Mouse (Mus musculus) brown adipose tissue, adult 24 weeks (tissue): Measurements from ENCODE around the gene Bmpr1a. TPM values are rescaled to one million over a fixed set of nuclear protein-coding genes. Genes with fewer than 3 reads are reported as not detected.

Source experiments
- H3K27ac ChIP-seq: fragments of 200-500 bp; replicated peaks from 2 replicates; pipeline ENCODE4 v1.5.1; 2012; ENCODE audit warnings: low read depth, mild to moderate bottlenecking, low read length
- H3K4me1 ChIP-seq: fragments of 200-500 bp; 2 replicates; pipeline ENCODE4 v1.6.1; 2012; ENCODE audit warnings: low read length, mixed read lengths; ENCODE audit not compliant: control insufficient read depth, insufficient read depth, insufficient read length
- H3K4me3 ChIP-seq: fragments of 200-500 bp; 2 replicates; pipeline ENCODE4 v1.5.1; 2012; ENCODE audit warnings: low read depth, mild to moderate bottlenecking, low read length, moderate library complexity; ENCODE audit not compliant: insufficient read depth
- polyA plus RNA-seq: library from polyadenylated mRNA; stranded (reverse); fragments of >200 nt; gene quantifications from 2 replicates; pipeline ENCODE4 v1.2.4, GENCODE M21; 2012; ENCODE audit not compliant: missing spikeins, insufficient read depth, insufficient read length

The Bmpr1a gene
- polyA plus RNA-seq, 1 experiment, result 21.8 TPM

DNA sequence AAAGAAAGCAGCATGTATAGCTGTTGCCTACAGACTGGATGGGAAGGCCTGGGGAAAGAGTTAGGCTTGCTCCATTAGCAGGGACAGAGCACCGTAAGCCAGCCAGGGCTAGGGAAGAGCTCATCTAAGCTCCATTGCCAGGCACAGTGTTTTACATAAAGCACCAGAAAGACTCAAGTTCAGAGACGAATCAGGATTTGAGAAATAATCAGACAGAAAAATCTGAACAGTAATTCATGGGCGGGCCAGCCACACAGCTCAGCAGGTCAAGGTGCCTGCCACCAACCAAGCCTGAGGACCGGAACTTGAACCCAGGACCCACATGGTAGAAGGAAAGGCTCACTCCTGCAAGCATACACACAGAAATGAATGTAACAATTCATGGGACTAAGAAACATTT, 3.5 kb downstream of the Bmpr1a start:
- H3K4me1 ChIP-seq, result peaks cover 2% of the 10 kb centered on the region
- H3K27ac ChIP-seq, result no peak overlapping the region
- H3K4me3 ChIP-seq, result no peak overlapping the region

DNA sequence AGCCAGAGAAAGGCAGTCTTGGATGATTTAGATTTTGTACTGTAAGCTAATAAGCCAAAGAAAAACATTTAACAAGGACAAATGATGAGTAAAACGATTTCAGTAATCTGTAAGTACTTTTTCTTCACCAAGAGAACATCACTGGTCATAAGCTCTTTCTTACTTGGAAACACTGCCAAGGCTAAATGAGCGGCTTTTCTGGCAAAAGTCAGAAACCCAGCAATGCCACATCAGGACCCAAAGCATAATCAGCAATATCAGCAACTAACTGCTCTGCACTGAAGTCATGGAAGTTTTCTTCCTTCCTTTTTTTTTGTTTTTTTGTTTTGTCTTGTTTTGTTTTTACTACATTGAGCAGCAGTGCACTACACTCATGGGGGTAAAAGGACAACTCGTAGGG, 5.8 kb downstream of the Bmpr1a start:
- Histone ChIP-seq H3K4me1 (peaks cover 2% of the 10 kb centered on the region), H3K4me3 (no peak overlapping the region), H3K27ac (no peak overlapping the region)

DNA sequence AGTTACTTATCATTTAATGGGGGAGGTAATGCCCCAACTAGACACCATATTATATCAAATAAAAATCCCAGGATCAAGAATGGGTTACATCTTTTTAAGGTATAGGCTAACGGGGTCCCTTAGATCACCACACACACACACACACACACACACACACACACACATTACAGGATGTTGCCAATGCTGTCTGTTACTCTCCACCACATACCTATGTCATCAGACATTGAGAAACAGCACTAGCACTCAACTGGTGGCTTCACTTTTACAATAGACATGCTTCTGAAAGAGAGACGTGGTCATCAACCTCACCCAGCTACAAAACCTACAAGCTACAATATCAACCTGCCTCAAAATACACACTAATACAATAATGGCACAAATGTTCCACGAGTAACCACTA, 9.5 kb downstream of the Bmpr1a start:
- peaks cover 6% of the 10 kb centered on the region for H3K4me1 ChIP-seq
- H3K27ac ChIP-seq, result no peak overlapping the region

DNA sequence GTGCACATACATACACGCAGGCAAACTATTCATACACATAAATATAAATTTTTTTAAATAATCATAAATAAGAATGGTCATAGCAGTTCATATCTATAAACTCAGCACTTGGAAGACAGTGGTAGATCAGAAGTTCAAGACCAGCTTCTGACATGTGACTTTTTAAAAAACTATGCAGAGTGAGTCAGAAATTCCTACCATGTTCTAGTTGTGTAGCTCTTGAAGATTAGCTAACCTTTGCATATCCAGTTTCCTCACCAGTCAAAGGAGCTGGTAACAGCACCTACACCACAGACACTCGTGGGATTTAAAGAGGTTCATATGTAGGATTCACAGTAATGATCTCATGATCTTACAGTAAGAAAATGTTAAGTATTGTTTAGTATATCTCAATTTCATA, 10.5 kb downstream of the Bmpr1a start:
- no peak overlapping the region for H3K27ac ChIP-seq
- H3K4me3 ChIP-seq, result no peak overlapping the region
- H3K4me1 ChIP-seq, result peaks cover 9% of the 10 kb centered on the region

More for the DNA sequence above, 9.5 kb downstream of the Bmpr1a start:
- H3K4me3 ChIP-seq, result no peak overlapping the region

DNA sequence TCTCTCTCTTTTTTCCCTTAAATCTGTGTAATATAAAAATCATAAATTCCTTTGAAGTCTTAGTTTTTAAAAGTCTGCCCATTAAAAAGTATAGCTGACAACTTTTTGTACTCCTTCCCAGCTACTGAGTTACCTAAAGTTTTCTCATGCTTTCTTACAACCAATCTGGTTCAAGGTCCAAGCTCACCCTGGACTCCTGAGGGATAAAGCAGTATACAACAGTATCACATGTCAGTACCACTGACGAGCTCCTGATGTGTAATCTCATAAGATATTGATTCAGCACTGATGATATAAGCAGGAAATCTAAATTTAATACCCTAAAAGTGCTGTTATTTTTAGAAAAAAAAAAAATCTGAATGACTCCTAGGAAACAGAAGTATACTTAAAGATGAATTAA, 12.2 kb downstream of the Bmpr1a start:
- Histone ChIP-seq H3K4me3 (no peak overlapping the region), H3K4me1 (peaks cover 8% of the 10 kb centered on the region), H3K27ac (no peak overlapping the region; the same call in 1 of the 2 replicates)

DNA sequence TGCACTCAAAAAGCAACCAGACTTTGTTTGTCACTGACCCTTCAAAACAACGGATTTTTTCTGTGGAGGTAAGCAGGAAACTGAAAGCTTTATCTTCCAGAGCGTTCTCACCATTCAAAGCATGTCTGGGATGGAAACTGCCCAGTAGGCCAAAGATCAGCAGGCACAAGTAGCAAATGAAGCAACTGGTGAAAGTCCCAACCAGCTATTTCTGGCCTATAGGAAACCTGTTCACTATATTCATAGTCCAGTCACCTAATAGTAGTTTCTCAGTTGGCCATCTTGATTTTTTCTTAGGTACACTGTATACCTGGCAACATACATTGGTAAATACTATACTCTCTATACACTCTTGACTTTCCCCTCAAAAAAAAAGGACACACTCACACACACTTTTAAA, 13.2 kb downstream of the Bmpr1a start:
- Histone ChIP-seq H3K27ac (peak overlapping the region; percentile 80), H3K4me1 (peaks cover 10% of the 10 kb centered on the region), H3K4me3 (no peak overlapping the region)

DNA sequence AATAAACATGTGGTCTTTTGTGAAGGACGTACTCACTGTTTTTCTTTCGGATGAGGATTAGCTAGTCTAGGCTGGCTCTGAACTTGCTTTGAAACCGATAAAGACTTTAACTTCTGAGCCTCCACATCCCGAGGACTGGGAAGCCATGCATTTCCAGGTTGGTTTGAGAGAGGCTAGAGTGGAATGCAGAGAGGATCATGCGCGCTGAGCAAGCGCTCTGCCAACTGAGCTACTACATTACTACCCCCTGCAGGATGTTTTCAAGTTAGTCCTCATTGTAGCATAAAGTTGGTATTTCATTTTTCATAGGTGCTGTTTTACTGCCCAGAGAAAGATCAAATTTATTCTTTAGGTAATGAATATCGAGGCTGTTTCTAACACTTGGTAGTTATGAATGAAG, 17.0 kb downstream of the Bmpr1a start:
- Histone ChIP-seq H3K4me1 (peaks cover 15% of the 10 kb centered on the region), H3K27ac (no peak overlapping the region; the same call in 1 of the 2 replicates), H3K4me3 (no peak overlapping the region)

DNA sequence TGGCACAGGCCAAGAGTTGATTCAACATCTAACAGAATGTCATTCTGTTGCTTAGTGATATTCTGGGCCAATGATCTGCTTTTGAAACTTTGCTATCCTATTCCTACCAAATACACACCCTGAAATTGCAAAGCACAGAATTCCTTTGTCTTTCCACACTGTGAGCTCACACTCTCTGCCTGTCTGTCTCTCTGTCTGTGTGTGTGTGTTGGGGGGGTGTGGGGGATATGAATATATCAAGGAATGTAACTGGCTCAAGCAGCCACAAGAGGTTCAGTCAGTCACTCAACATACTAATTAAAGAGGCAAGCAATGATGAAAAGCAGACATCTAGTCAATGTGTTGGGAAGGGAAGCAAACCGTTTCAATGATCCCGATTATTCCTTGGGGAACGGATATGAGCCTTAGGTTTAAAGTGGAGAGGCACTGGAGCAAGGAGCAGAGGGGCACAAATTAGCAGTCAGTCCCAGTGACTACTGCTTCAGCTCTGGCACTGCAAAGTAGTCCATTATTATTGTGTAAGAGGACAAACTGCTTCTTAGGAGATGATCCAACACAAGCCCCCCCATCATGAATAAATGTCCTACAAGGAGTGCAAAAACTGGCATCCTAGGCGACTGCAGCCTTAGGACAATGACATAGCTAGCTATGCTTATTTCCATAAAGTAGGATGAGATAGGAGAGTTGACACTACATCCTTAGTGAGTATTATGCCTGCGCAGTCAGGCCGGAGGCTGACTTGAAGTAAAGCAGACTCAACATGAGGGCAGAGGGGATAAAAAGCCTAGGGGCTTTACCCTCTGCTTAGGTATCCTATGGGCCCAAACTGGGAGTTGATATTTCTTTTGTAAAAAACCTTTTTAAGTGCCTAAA, 19.4 kb downstream of the Bmpr1a start:
- H3K4me1 ChIP-seq, result peaks cover 11% of the 10 kb centered on the region
- H3K27ac ChIP-seq, result no peak overlapping the region
- H3K4me3 ChIP-seq, result no peak overlapping the region

DNA sequence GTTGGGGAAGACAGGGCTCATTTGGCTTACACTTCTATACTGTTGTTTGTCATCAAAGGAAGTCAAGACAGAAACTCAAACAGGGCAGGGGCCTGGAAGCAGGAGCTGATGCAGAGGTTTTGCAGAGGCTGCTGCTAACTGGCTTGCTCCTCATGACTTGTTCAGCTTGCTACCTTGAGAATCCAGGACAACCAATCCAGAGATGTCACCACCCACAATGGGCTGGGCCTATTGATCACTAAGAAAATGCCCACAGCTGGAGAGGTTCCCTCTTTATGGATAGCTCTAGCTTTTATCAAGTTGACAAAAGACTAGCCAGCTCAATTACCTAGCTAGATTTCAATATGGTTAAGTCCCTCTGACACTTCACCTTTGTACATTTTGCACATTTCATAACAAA, 31.6 kb downstream of the Bmpr1a start:
- Histone ChIP-seq H3K4me3 (no peak overlapping the region), H3K27ac (0 out of 2 replicates have a peak overlapping the region, but pooled peaks have one; percentile 2), H3K4me1 (peaks cover 9% of the 10 kb centered on the region)

DNA sequence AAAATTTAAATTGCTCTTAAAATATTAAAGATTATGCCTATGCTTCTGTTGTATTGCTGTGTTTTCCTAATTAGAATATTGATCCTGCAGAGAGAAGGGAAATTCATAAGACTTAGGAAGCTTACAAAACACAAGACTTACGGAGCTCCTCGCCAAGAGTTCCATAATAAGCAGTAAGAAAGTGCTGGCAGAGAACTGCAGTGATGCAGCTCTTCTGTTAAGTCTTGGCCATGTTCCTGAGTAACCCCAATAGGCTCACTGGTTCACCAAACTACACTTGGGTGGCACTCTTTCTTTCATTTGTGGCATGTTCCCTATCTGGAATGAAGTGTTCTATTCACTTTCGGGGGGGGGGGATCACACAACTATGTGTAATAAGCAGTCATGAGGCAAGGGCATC, 36.9 kb downstream of the Bmpr1a start:
- Histone ChIP-seq H3K4me3 (no peak overlapping the region), H3K4me1 (peaks cover 7% of the 10 kb centered on the region), H3K27ac (no peak overlapping the region)

DNA sequence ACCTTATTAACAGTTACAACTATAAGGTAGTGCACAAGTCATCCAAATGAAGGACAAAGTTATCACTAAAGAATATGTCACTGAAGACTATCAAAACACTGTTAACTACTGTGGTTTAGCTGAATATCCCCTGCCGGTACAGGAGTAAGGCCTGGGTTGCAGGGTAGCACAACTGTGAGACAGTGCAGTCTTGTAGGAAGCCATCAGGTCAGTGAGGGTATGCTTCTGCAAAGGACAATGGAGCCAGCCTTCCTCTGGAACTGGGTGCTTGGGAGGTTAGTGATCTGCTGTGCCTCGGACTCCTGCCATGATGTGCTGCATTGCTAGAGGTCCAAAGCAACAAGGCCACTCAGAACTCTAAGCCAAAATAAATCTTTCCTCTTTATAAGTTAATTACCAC, 43.8 kb downstream of the Bmpr1a start:
- Histone ChIP-seq H3K27ac (no peak overlapping the region), H3K4me1 (no peaks in the 10 kb centered on the region), H3K4me3 (no peak overlapping the region)

DNA sequence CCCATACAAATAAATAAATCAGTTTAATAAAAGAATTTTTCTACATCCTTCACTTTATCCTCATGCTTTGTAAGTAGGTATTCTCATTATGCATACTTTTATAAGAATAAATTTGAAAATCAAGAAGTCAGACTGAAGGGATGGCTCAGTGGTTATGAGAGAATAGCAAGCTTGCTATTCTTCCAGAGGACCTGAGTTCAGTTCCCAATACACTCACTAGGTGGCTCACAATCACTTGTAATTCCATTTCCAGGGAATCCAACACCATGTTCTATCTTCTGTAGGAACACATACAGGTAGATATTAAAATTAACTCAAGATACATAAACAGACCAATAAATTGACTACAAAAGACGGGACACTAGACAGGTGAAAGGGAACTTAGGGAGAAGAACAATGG, 44.3 kb downstream of the Bmpr1a start:
- H3K4me1 ChIP-seq, result no peaks in the 10 kb centered on the region
- H3K4me3 ChIP-seq, result no peak overlapping the region
- H3K27ac ChIP-seq, result no peak overlapping the region

DNA sequence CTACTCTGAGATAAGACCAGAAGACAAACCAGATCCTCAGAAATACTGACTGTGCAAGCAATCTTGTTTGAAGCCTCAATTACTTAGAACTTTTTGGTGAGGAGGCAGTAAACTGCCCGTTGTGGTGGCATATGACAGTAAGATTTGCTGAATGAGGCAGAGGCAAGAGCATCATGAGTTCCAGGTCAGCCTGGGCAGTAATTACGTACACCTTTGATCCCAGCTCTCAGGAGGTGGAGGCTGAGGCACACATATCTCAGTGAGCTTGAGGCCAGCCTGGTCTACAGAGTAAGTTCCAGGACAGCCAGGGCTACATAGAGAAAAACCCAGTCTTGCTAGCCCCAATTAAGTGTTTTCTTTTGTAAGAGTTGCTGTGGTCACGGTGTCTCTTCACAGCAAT, 48.9 kb downstream of the Bmpr1a start:
- no peaks in the 10 kb centered on the region for H3K4me1 ChIP-seq
- no peak overlapping the region for H3K27ac ChIP-seq
- no peak overlapping the region for H3K4me3 ChIP-seq

DNA sequence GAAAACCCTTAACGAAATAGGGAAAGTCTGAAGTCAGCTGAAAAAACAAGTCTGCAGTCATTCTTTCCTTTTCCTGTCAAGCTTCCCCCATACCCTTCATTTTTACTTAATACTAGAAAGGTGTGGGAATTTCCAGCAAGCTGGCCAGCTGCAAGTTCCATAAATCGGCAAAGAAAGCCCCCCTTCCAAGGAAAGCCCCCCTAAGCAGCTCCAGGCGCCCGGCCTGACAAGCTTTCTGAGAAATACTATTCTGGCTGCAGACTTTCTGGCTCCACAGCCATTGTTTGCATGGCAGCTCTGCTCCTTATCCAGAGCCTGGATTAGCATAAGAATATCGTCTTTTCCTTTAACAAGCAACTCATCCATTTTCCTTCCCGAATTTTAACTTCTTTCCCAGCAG, 49.5 kb downstream of the Bmpr1a start:
- no peaks in the 10 kb centered on the region for H3K4me1 ChIP-seq
- no peak overlapping the region for H3K27ac ChIP-seq
- no peak overlapping the region for H3K4me3 ChIP-seq

DNA sequence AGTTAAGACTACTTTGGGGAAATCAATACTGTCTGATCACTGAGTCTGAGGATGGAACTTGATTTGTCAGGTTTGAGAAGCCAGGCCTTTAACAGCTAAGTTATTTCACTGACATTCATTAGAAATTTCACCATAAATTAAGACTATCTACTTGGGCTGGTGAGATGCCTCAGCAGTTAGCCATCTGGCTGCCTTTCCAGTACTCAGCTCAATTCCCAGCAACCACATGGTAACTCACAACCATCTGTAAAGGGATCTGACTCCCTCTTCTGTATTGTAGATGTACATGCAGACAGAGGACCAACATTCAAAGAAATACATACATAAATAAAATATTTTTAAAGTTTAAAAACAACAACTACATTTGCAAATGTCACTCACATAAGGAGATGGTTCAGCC, 51.3 kb downstream of the Bmpr1a start:
- Histone ChIP-seq H3K4me1 (no peaks in the 10 kb centered on the region), H3K27ac (no peak overlapping the region), H3K4me3 (no peak overlapping the region)

DNA sequence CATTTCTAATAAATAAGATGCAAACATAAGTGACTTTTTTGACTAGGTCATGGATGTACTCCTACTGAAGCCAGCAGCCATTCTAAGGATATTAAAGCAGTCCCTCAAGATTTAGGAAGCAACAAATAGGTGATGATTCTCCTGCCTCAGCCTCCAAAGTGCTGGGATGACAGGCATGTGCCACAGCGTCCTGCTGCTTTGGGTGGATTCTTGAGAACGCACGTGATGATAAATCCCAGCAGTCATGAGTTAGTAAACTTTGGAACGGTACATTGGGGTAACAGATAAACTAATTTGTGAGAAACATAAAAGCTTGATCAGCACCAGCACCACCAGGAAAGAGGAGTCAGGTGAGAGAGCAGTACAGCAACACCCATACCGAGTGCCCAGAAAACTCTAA, 52.7 kb downstream of the Bmpr1a start:
- no peak overlapping the region for H3K27ac ChIP-seq
- no peaks in the 10 kb centered on the region for H3K4me1 ChIP-seq
- H3K4me3 ChIP-seq, result no peak overlapping the region
